Mouse (Mus musculus) retina, postnatal 1 day (tissue): ENCODE measurements at regions not wholly inside any gene's neighbourhood (a gene's known extent, or its start where the extent isn't known, plus 50 kb on each side); places are given as distances from the start of the nearest gene placed in this dataset.
"Not testable (repeated sequence)": the region's sequence is repeated elsewhere in the genome, so short reads cannot be mapped to it uniquely, and the experiment has no call there.

ENCODE experiments used
- DNase-seq: peaks from one replicate; pipeline ENCODE4 v3.0.0-alpha.2; 2012

- no peak for DNase-seq
These were observed 776.2 kb downstream of the Diaph2 start for GRCm38 (mm10) chrX:130525770-130526169.

DNA sequence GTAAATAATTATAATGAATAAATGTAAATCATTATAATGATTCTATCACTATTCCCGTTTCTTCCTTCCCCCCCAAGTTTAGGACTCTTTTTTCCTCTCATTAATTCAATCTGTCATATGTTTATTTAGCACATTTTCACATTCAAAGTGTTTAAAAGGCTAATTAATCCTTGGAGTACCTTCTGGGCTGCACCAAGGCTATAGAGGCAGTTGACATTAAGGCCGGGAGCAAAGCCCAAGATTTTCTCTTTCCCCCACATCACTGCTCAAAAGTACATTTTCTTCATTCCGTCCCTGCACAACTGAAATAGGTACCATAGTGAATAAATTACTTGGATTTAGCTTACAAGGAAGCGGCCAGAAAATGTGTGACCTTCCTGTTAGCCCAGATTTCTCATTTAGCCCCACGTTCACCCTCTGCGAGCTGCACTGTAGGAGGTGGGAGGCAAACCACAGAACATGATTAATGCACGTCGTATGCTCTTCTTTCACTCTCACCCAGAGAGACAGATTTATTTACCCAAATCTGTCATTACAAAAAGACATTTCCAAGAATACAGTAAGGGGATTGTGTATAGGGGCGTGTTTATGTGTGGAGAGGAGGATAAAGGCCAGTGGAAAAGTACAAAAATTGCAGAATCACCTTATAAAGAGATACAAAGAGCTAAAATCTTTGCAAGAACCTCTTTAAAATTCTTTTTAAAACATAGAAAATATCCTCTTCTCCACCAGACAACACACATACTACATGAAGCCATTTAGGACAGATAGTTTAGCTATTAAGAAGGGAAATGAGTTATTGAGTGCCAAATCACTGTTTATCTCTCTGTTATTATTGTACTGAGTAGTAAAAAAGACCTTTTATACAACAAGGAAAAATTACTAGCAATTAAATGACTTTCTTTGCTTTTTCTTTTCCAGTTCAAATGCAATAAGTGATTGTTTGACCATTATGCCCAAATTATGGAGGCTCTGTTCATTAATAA lies 783.9 kb downstream of the Diaph2 start:
- DNase-seq, result no peak

GRCm38 (mm10) chrX:130538771-130539170 lies 789.2 kb downstream of the Diaph2 start:
- DNase-seq, result not testable (repeated sequence)

DNA sequence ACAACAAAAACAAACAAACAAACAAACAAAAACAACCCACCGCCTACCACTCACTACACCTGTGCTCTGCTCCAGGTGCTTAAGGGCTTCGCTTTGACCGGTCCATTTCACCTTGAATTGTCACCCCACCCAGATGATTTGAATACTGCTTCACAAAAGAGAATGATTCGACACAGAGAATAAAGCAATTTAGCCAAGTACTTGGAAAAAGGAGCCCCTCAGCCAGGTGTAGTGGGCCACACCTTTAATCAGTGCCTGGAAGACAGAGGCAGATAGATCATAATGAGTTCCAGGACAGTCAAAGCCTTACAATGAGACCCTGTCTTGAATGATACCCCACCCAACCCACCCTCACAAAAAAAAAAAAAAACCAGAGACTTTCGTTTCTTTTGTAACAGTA lies 798.5 kb downstream of the Diaph2 start:
- DNase-seq, result no peak

- no peak for DNase-seq
These were observed 799.7 kb downstream of the Diaph2 start for GRCm38 (mm10) chrX:130549275-130549674.

DNA sequence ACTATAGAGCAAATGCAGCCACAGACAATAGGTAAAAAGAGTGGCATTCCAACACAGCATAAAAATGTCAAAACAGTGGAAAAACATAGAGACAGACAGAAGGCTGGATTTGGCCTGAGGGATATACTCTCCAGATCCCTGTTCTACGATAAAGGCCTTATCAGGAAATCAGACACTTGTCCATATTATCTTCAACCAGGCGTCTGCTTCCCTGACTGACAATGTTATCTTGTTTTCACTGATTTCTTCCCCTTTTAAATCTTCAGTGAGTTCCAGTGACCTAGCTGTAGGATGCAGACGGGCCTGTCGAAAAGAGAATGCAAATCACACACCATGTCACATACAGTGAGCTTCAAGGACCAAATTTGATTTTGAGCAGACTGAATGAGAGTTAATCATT lies 800.4 kb downstream of the Diaph2 start:
- DNase-seq, result no peak

GRCm38 (mm10) chrX:130557251-130557650 lies 807.7 kb downstream of the Diaph2 start:
- DNase-seq, result no peak

DNA sequence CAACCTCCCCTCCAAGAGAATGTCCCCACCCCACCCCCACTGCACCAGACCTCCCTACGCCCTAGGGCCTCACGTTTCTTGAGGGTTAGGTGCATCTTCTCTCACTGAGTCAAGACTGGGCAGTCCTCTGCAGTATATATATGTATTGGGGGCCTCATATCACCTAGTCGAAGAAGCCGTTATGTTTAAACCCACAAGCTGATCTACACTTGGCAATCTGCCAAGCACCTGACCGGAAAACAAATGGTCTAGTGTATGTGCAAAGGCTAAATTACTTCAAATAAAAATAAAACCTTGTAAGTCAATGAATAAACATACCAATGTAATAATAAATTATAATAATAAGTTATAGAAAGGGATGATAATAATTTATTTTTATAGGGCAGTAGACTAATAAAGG lies 828.2 kb downstream of the Diaph2 start:
- peak; percentile 4 for DNase-seq

DNA sequence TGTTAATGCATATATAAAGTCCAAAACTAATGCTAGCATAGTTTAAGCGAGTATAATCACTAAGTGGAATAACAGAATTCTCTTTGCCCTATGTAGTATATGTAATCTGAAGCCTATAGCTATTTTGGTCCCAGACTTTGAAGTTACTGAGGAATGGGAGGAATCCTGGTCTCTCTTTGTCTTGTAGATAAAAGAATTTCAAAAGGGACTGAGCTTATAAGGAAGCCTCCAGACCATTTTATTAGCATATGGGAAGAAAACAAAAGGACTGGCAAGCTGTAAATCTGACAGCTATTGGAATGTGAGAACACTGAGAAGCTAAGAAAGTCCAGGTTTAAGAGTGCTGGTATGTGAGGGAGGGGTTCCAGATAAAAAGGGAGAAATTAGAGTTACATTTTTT lies 847.1 kb downstream of the Diaph2 start:
- DNase-seq, result no peak

- no peak for DNase-seq
These were observed 852.4 kb downstream of the Diaph2 start for GRCm38 (mm10) chrX:130601911-130602310.

DNA sequence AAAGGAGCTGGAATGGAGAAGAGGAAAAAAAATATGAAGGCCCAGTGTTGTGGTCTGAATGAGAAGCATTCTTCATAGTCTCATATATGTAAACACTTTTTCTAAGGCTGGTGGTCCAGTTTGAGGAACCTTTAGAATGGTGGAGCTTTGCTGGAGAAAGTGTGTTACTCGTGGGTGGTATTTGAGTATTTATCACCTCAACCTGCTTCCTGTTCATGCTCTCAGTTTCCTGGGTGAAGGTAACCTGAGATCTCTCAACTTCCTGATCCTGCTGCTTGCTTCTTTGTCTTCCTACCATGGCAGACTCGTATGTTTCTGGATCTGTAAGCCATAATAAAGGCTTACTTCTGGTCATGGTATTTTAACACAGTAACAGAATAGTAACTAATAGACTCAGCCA lies 889.0 kb downstream of the Diaph2 start:
- DNase-seq, result no peak

DNA sequence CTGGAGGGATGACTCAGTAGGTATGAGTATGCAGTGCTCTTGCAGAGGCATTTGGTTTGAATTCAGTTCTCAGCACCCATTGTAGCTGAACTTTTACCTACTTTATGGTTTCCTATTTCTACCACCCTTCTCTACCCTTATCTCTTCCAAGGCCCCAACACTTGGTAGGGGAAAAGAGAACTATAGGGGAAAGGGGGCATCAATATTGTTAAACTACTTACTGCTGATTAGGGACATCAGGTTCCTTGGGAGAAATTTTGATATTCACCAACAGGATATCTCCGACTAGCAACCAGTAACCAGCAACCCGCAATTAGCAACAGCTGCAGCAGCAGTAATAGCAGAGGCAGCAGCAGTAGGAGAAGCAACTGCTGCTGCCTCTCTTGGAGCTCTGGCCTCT lies 906.3 kb downstream of the Diaph2 start:
- DNase-seq, result no peak

- no peak for DNase-seq
These were observed 934.8 kb downstream of the Diaph2 start for GRCm38 (mm10) chrX:130684381-130684780.

GRCm38 (mm10) chrX:130708929-130709328 lies 959.4 kb downstream of the Diaph2 start:
- DNase-seq, result no peak

DNA sequence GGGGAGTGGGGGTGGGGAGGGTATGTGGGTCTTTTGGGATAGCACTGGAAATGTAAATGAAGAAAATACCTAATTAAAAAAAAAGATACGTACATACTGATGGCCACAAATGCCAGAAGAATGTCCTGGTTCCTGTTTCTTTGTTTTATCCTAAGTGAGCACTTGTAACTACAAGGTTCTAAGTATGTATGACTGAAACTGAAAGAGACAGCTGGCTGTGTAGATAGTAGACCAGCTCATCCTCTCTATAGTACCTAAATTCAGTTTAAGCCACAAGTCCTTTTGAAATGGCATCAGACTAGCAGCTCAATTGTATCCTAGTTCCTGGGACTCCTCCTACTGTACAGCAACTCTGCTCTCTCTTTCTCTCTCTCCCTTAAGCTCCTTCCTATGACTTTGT lies 994.6 kb downstream of the Diaph2 start:
- DNase-seq, result not testable (repeated sequence)
